Mouse (Mus musculus) embryonic facial prominence, embryonic 11.5 days (tissue): ENCODE results near the gene Chmp2a. TPM values are rescaled to one million over a fixed set of nuclear protein-coding genes. Genes with fewer than 3 reads are reported as not detected.
A peak's percentile ranks its signal among the peaks of the same experiment; 100 is the strongest.

ENCODE experiments used
- ATAC-seq: fragments of 200-750 bp; cut with Nextera tagmentation; replicated peaks from 2 replicates; pipeline ENCODE4 v1.8.0; 2017; ENCODE audit warnings: low read depth; ENCODE audit not compliant: insufficient number of reproducible peaks, low FRiP score, low TSS enrichment
- DNase-seq: peaks from one replicate; pipeline ENCODE4 v3.0.0-alpha.2; 2015; ENCODE audit warnings: low spot score
- H3K27ac ChIP-seq: fragments of 300-500 bp; sonication (generic); replicated peaks from 2 replicates; pipeline ENCODE4 v1.5.1; 2014; ENCODE audit warnings: mild to moderate bottlenecking, low read depth, low read length, control low read depth
- H3K27me3 ChIP-seq: fragments of 300-500 bp; sonication (generic); 2 replicates; pipeline ENCODE4 v1.6.1; 2014; ENCODE audit warnings: mild to moderate bottlenecking, low read length, moderate library complexity, mixed read lengths; ENCODE audit not compliant: control insufficient read depth, insufficient read depth
- H3K36me3 ChIP-seq: fragments of 300-500 bp; sonication (generic); replicated peaks from 2 replicates; pipeline ENCODE4 v1.6.1; 2014; ENCODE audit warnings: low read depth, mild to moderate bottlenecking, low read length, moderate library complexity, mixed read lengths; ENCODE audit not compliant: control insufficient read depth, insufficient read depth
- H3K4me1 ChIP-seq: fragments of 300-500 bp; sonication (generic); 2 replicates; pipeline ENCODE4 v1.6.1; 2014; ENCODE audit warnings: low read length, mixed read lengths; ENCODE audit not compliant: control insufficient read depth, insufficient read depth
- H3K4me2 ChIP-seq: fragments of 300-500 bp; sonication (generic); 2 replicates; pipeline ENCODE4 v1.6.1; 2014; ENCODE audit warnings: low read depth, mild to moderate bottlenecking, control low read depth, low read length, moderate library complexity
- H3K4me3 ChIP-seq: fragments of 300-500 bp; sonication (generic); 2 replicates; pipeline ENCODE4 v1.5.1; 2014; ENCODE audit warnings: low read depth, low read length, control low read depth
- H3K9ac ChIP-seq: fragments of 300-500 bp; sonication (generic); replicated peaks from 2 replicates; pipeline ENCODE4 v1.6.1; 2014; ENCODE audit warnings: mild to moderate bottlenecking, control low read depth, low read length
- H3K9me3 ChIP-seq: fragments of 300-500 bp; sonication (generic); replicated peaks from 2 replicates; pipeline ENCODE4 v1.6.1; 2016; ENCODE audit warnings: mild to moderate bottlenecking, low read length, inconsistent platforms, mixed read lengths; ENCODE audit not compliant: control insufficient read depth
- WGBS: fragments of 180-500 bp; shearing (Covaris S2); extraction: QIAGEN DNeasy Blood & Tissue Kit; methylation state at CpG from one replicate; pipeline ENCODE4 v1.1.7; 2014; 5-methylcytosine and 5-hydroxymethylcytosine counted together
- polyA plus RNA-seq: library from polyadenylated mRNA; unstranded; fragments of >200 nt; fragmentation: Nextera tagmentation; extraction: Ambion mirVana; gene quantifications from 2 replicates; pipeline ENCODE4 v1.2.1, GENCODE M21; 2014

Chmp2a gene
- polyA plus RNA-seq, 1 experiment from 2014 or later = 107 TPM

GRCm38 (mm10) chr7:13032541-13032940, 2.1 kb downstream of the Chmp2a start:
- ATAC-seq (no peak), DNase-seq (no peak)
- Histone ChIP-seq H3K9me3 (no peaks in the 10 kb centered on the region), H3K9ac (no peak overlapping the region), H3K4me1 (no peaks in the 10 kb centered on the region), H3K27ac (no peak overlapping the region), H3K4me3 (no peak overlapping the region), H3K36me3 (peaks cover 38% of the 10 kb centered on the region), H3K27me3 (no peaks in the 10 kb centered on the region), H3K4me2 (no peak overlapping the region)
- WGBS = 91% methylated on average over 7 of the region's 7 CpGs

DNA sequence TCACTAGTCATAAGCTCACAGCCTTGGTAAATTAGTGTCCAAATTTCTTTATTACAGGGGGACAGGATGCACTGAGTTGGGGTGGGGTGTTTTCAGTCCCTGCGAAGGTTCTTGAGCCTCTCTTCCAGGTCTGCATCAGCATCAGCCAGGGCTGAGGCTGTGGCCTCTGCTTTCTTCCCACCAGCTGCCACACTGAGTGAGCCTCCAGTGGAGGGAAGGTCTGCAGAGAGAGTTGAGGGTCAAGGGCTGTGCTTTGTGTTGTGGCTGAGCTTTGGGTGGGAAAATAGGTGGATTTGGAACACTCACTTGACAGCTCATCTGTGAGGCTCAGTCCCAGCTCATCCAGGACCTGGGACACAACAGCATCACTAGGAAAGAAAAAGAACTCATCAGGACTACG, 2.6 kb downstream of the Chmp2a start:
- 89% methylated on average over 2 of the region's 2 CpGs for WGBS
- H3K4me1 ChIP-seq = no peaks in the 10 kb centered on the region

GRCm38 (mm10) chr7:13031069-13031468, 3.5 kb downstream of the Chmp2a start:
- ATAC-seq (no peak), DNase-seq (peak; percentile 35)
- no peak overlapping the region for H3K9ac ChIP-seq
- 78% methylated on average over 5 of the region's 5 CpGs for WGBS
- H3K9me3 ChIP-seq = no peaks in the 10 kb centered on the region
- no peaks in the 10 kb centered on the region for H3K27me3 ChIP-seq
- no peaks in the 10 kb centered on the region for H3K4me1 ChIP-seq
- H3K4me2 ChIP-seq = no peak overlapping the region
- peaks cover 46% of the 10 kb centered on the region for H3K36me3 ChIP-seq
- no peak overlapping the region for H3K27ac ChIP-seq
- H3K4me3 ChIP-seq = no peak overlapping the region

More for the DNA sequence above, 2.6 kb downstream of the Chmp2a start:
- H3K4me3 ChIP-seq = no peak overlapping the region
- no peaks in the 10 kb centered on the region for H3K27me3 ChIP-seq
- peaks cover 44% of the 10 kb centered on the region for H3K36me3 ChIP-seq
- DNase-seq (no peak), ATAC-seq (no peak)
- no peak overlapping the region for H3K4me2 ChIP-seq
- no peaks in the 10 kb centered on the region for H3K9me3 ChIP-seq
- H3K27ac ChIP-seq = no peak overlapping the region
- no peak overlapping the region for H3K9ac ChIP-seq

GRCm38 (mm10) chr7:13028986-13029385, 5.6 kb downstream of the Chmp2a start:
- Histone ChIP-seq H3K27ac (no peak overlapping the region), H3K9me3 (no peaks in the 10 kb centered on the region), H3K9ac (no peak overlapping the region), H3K36me3 (peaks cover 43% of the 10 kb centered on the region), H3K4me2 (no peak overlapping the region), H3K27me3 (no peaks in the 10 kb centered on the region), H3K4me1 (no peaks in the 10 kb centered on the region; the same call in 1 of the 2 replicates), H3K4me3 (no peak overlapping the region)
- WGBS = 90% methylated on average over 4 of the region's 4 CpGs
- no peak for DNase-seq
- ATAC-seq = no peak

GRCm38 (mm10) chr7:13025511-13026112, 9.0 kb downstream of the Chmp2a start:
- H3K36me3 ChIP-seq = peaks cover 35% of the 10 kb centered on the region
- peak overlapping the region; percentile 99 for H3K9ac ChIP-seq
- H3K4me1 ChIP-seq = no peaks in the 10 kb centered on the region; the same call in 1 of the 2 replicates
- 39% methylated on average over 4 of the region's 4 CpGs for WGBS
- no peaks in the 10 kb centered on the region for H3K27me3 ChIP-seq
- H3K27ac ChIP-seq = 0 out of 2 replicates have a peak overlapping the region, but pooled peaks have one; percentile 100
- no peak for ATAC-seq
- peak overlapping the region; percentile 96 for H3K4me3 ChIP-seq
- no peaks in the 10 kb centered on the region for H3K9me3 ChIP-seq
- H3K4me2 ChIP-seq = peak overlapping the region; percentile 97
- no peak for DNase-seq

GRCm38 (mm10) chr7:13024805-13025204, 9.8 kb downstream of the Chmp2a start:
- WGBS = under 1% methylated on average over 44 of the region's 44 CpGs
- no peaks in the 10 kb centered on the region; the same call in 1 of the 2 replicates for H3K4me1 ChIP-seq
- H3K4me3 ChIP-seq = peak overlapping the region; percentile 96
- no peaks in the 10 kb centered on the region for H3K27me3 ChIP-seq
- H3K9me3 ChIP-seq = no peaks in the 10 kb centered on the region
- peaks cover 27% of the 10 kb centered on the region for H3K36me3 ChIP-seq
- ATAC-seq (peak; percentile 61), DNase-seq (peak; percentile 79)
- H3K4me2 ChIP-seq = peak overlapping the region; percentile 97
- H3K27ac ChIP-seq = peak overlapping the region; percentile 100
- peak overlapping the region; percentile 99 for H3K9ac ChIP-seq

- no peaks in the 10 kb centered on the region; the same call in 1 of the 2 replicates for H3K4me1 ChIP-seq
- peaks cover 20% of the 10 kb centered on the region for H3K36me3 ChIP-seq
- H3K9me3 ChIP-seq = no peaks in the 10 kb centered on the region
- under 1% methylated on average over 58 of the region's 95 CpGs for WGBS
- H3K27me3 ChIP-seq = no peaks in the 10 kb centered on the region
- peak; percentile 82 for ATAC-seq
- H3K4me3 ChIP-seq = peak overlapping the region; percentile 96
- H3K4me2 ChIP-seq = peak overlapping the region; percentile 97
- H3K9ac ChIP-seq = peak overlapping the region; percentile 99
- peak overlapping the region; percentile 100 for H3K27ac ChIP-seq
- peak; percentile 97 for DNase-seq
Observed at GRCm38 (mm10) chr7:13023928-13024731, 10.5 kb downstream of the Chmp2a start.
